Mouse (Mus musculus) hindbrain, embryonic 10.5 days (tissue): Measurements from ENCODE around the gene Gm9918. TPM values are rescaled to one million over a fixed set of nuclear protein-coding genes. Genes with fewer than 3 reads are reported as not detected.
"Not testable (repeated sequence)": the region's sequence is repeated elsewhere in the genome, so short reads cannot be mapped to it uniquely, and the experiment has no call there.

Experiments
- DNase-seq: peaks from one replicate; pipeline ENCODE4 v3.0.0-alpha.2; 2017; ENCODE audit warnings: low spot score
- H3K27ac ChIP-seq: fragments of 300-500 bp; sonication (generic); 2 replicates; pipeline ENCODE4 v1.5.1; 2016; ENCODE audit warnings: mild to moderate bottlenecking, moderate library complexity
- H3K27me3 ChIP-seq: fragments of 300-500 bp; sonication (generic); 2 replicates; pipeline ENCODE4 v1.6.1; 2016; ENCODE audit warnings: mild to moderate bottlenecking; ENCODE audit not compliant: poor library complexity, insufficient read depth, severe bottlenecking
- H3K36me3 ChIP-seq: fragments of 300-500 bp; sonication (generic); 2 replicates; pipeline ENCODE4 v1.6.1; 2016; ENCODE audit warnings: mild to moderate bottlenecking, moderate library complexity
- H3K4me1 ChIP-seq: fragments of 300-500 bp; sonication (generic); replicated peaks from 2 replicates; pipeline ENCODE4 v1.6.1; 2016; ENCODE audit warnings: mild to moderate bottlenecking
- H3K4me3 ChIP-seq: fragments of 300-500 bp; sonication (generic); 2 replicates; pipeline ENCODE4 v1.5.1; 2016; ENCODE audit warnings: mild to moderate bottlenecking, moderate library complexity
- H3K9me3 ChIP-seq: fragments of 300-500 bp; sonication (generic); 2 replicates; pipeline ENCODE4 v1.6.1; 2016; ENCODE audit warnings: mild to moderate bottlenecking, moderate library complexity
- WGBS: fragments of 180-500 bp; shearing (Covaris S2); methylation state at CpG from one replicate; pipeline ENCODE4 v1.1.7; 2016; 5-methylcytosine and 5-hydroxymethylcytosine counted together
- polyA plus RNA-seq: library from polyadenylated mRNA; unstranded; fragments of >200 nt; fragmentation: Nextera tagmentation; extraction: Ambion mirVana; gene quantifications from 2 replicates; pipeline ENCODE4 v1.2.1, GENCODE M21; 2016

Gene Gm9918
- 0.26 and 0.35 TPM in 2 replicates for polyA plus RNA-seq

GRCm38 (mm10) chr15:102270274-102270960 is at the start of gene Gm9918:
TSS of gene Gm9918 (plus strand) at chr15:102270563.
- H3K4me3 ChIP-seq: peak within 1 kb of the TSS; percentile 41
- H3K9me3 ChIP-seq: no peaks in the 10 kb centered on the region
- DNase-seq: no peak
- H3K27me3 ChIP-seq: peaks cover 24% of the 10 kb centered on the region
- peak within 1 kb of the TSS; percentile 17; the same call in 1 of the 2 replicates for H3K27ac ChIP-seq
- no peaks in the 10 kb centered on the region for H3K36me3 ChIP-seq
- H3K4me1 ChIP-seq: peaks cover 19% of the 10 kb centered on the region
- WGBS: 8% methylated on average over 20 of the region's 21 CpGs

GRCm38 (mm10) chr15:102222386-102222785 is 48.0 kb upstream of the Gm9918 start:
- WGBS: 72% methylated on average over 10 of the region's 10 CpGs
- no peaks in the 10 kb centered on the region for H3K9me3 ChIP-seq
- peaks cover 44% of the 10 kb centered on the region for H3K27me3 ChIP-seq
- peaks cover 5% of the 10 kb centered on the region for H3K36me3 ChIP-seq
- H3K27ac ChIP-seq: no peak overlapping the region
- H3K4me3 ChIP-seq: no peak overlapping the region
- H3K4me1 ChIP-seq: peaks cover 15% of the 10 kb centered on the region
- DNase-seq: no peak

GRCm38 (mm10) chr15:102224186-102224991 is 46.0 kb upstream of the Gm9918 start:
- DNase-seq: peak; percentile 82
- 3% methylated on average over 43 of the region's 43 CpGs for WGBS

GRCm38 (mm10) chr15:102224992-102225617 is 45.3 kb upstream of the Gm9918 start:
- Histone ChIP-seq H3K27ac (0 out of 2 replicates have a peak overlapping the region, but pooled peaks have one; percentile 63), H3K4me1 (peaks cover 15% of the 10 kb centered on the region), H3K36me3 (no peaks in the 10 kb centered on the region), H3K4me3 (peak overlapping the region; percentile 55), H3K9me3 (no peaks in the 10 kb centered on the region), H3K27me3 (peaks cover 44% of the 10 kb centered on the region)
- DNase-seq: no peak
- 18% methylated on average over 21 of the region's 21 CpGs for WGBS

More at GRCm38 (mm10) chr15:102224186-102224991, 46.0 kb upstream of the Gm9918 start:
- Histone ChIP-seq H3K4me1 (peaks cover 15% of the 10 kb centered on the region), H3K4me3 (peak overlapping the region; percentile 55), H3K9me3 (no peaks in the 10 kb centered on the region), H3K27ac (peak overlapping the region; percentile 63), H3K36me3 (no peaks in the 10 kb centered on the region), H3K27me3 (peaks cover 44% of the 10 kb centered on the region)

- not testable (repeated sequence) for H3K4me3 ChIP-seq, DNase-seq, H3K27ac ChIP-seq, H3K36me3 ChIP-seq, H3K9me3 ChIP-seq
- Histone ChIP-seq H3K4me1 (peaks cover 15% of the 10 kb centered on the region), H3K27me3 (peaks cover 44% of the 10 kb centered on the region)
- WGBS: 81% methylated on average over 6 of the region's 6 CpGs
These were observed 44.7 kb upstream of the Gm9918 start for GRCm38 (mm10) chr15:102225619-102226018.

GRCm38 (mm10) chr15:102230408-102231321 is 39.7 kb upstream of the Gm9918 start:
- H3K9me3 ChIP-seq: no peaks in the 10 kb centered on the region
- 0 out of 2 replicates have a peak, but pooled peaks cover 7% of the 10 kb centered on the region for H3K36me3 ChIP-seq
- no peak overlapping the region for H3K27ac ChIP-seq
- peaks cover 33% of the 10 kb centered on the region for H3K4me1 ChIP-seq
- H3K27me3 ChIP-seq: peaks cover 9% of the 10 kb centered on the region
- 84% methylated on average over 17 of the region's 17 CpGs for WGBS
- H3K4me3 ChIP-seq: no peak overlapping the region
- DNase-seq: no peak

- H3K4me1 ChIP-seq: peaks cover 39% of the 10 kb centered on the region
- 56% methylated on average over 6 of the region's 6 CpGs for WGBS
These were observed 38.6 kb upstream of the Gm9918 start, which contains the start of gene Itgb7 for GRCm38 (mm10) chr15:102231748-102232147. TSS of gene Itgb7 (minus strand) at chr15:102231944.

GRCm38 (mm10) chr15:102232764-102233163 is 37.6 kb upstream of the Gm9918 start:
- DNase-seq: no peak
- H3K27ac ChIP-seq: no peak overlapping the region
- H3K4me3 ChIP-seq: no peak overlapping the region
- 0 out of 2 replicates have a peak, but pooled peaks cover 7% of the 10 kb centered on the region for H3K36me3 ChIP-seq
- peaks cover 39% of the 10 kb centered on the region for H3K4me1 ChIP-seq
- WGBS: 92% methylated on average over 7 of the region's 7 CpGs
- H3K27me3 ChIP-seq: no peaks in the 10 kb centered on the region
- no peaks in the 10 kb centered on the region for H3K9me3 ChIP-seq

More at GRCm38 (mm10) chr15:102231748-102232147, 38.6 kb upstream of the Gm9918 start, which contains the start of gene Itgb7:
- H3K27me3 ChIP-seq: no peaks in the 10 kb centered on the region
- no peak within 1 kb of the TSS for H3K4me3 ChIP-seq
- no peak for DNase-seq
- no peaks in the 10 kb centered on the region for H3K9me3 ChIP-seq
- 0 out of 2 replicates have a peak, but pooled peaks cover 7% of the 10 kb centered on the region for H3K36me3 ChIP-seq
- no peak within 1 kb of the TSS for H3K27ac ChIP-seq

- H3K4me1 ChIP-seq: peaks cover 39% of the 10 kb centered on the region
- no peak overlapping the region for H3K27ac ChIP-seq
- 32% methylated on average over 2 of the region's 2 CpGs for WGBS
- H3K9me3 ChIP-seq: no peaks in the 10 kb centered on the region
- H3K4me3 ChIP-seq: no peak overlapping the region
- DNase-seq: no peak
- H3K36me3 ChIP-seq: 0 out of 2 replicates have a peak, but pooled peaks cover 9% of the 10 kb centered on the region
- H3K27me3 ChIP-seq: no peaks in the 10 kb centered on the region
These were observed 36.5 kb upstream of the Gm9918 start for GRCm38 (mm10) chr15:102233896-102234295.

- Histone ChIP-seq H3K4me3 (no peak overlapping the region), H3K27me3 (peaks cover 8% of the 10 kb centered on the region), H3K9me3 (no peaks in the 10 kb centered on the region), H3K4me1 (peaks cover 48% of the 10 kb centered on the region), H3K36me3 (0 out of 2 replicates have a peak, but pooled peaks cover 9% of the 10 kb centered on the region), H3K27ac (peak overlapping the region; percentile 79)
- WGBS: 45% methylated on average over 21 of the region's 21 CpGs
- DNase-seq: no peak
These were observed 34.9 kb upstream of the Gm9918 start for GRCm38 (mm10) chr15:102235371-102236027.

- Histone ChIP-seq H3K36me3 (0 out of 2 replicates have a peak, but pooled peaks cover 9% of the 10 kb centered on the region), H3K27me3 (peaks cover 37% of the 10 kb centered on the region), H3K9me3 (no peaks in the 10 kb centered on the region), H3K4me1 (peaks cover 51% of the 10 kb centered on the region), H3K4me3 (no peak overlapping the region), H3K27ac (no peak overlapping the region)
- WGBS: 86% methylated on average over 14 of the region's 14 CpGs
- DNase-seq: no peak
These were observed 31.7 kb upstream of the Gm9918 start for GRCm38 (mm10) chr15:102238543-102239259.
